Mouse (Mus musculus) kidney, adult 9 months (tissue): ENCODE data around the gene Slc27a4.

ENCODE experiments used
- DNase-seq: peaks from one replicate; pipeline ENCODE4 v3.0.0; 2022

Slc27a4 gene

DNA sequence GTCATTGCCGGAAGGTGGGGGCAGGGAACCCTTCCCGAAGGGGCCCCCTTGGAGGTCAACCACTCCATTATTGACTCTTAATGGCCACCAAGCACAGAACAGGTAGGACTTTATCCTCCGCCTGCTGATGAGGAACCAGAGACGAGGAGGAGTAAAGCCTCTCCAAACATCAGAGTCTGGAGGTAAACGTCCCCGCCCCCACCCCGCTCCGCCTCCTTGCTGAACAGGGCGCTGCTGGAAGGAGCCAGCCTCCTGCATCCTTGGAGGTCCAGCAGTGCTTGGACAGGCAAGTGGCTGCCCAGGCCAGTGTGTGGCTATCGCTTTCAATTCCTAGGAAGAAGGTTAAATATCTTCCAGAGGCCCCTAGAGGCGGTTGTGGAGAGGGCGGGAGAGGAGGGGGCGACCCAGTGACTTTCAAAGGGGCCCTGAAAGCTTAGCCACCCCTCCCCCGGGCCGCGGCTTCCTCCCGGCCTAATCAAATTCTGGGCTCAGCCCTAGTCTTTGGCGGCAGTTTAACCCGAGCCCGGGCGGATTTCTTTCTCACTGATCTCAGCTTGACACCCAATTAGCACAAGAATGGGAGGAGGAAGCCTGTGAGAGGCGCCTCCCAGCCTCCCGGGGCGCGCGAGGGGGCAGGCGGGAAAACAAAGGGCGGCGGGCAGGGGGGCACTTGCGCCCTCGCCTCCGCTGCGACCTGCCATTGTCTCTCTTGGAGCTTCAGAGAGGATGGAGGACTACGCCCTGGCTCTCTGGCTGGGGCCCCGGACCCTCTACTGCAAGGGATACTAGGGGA is 17.8 kb downstream of the Slc27a4 start, which contains the start of gene Urm1:
Gene Urm1 (plus strand): TSS at position 51 of the 793 bp plus-strand sequence.
- DNase-seq: peak; percentile 58

DNA sequence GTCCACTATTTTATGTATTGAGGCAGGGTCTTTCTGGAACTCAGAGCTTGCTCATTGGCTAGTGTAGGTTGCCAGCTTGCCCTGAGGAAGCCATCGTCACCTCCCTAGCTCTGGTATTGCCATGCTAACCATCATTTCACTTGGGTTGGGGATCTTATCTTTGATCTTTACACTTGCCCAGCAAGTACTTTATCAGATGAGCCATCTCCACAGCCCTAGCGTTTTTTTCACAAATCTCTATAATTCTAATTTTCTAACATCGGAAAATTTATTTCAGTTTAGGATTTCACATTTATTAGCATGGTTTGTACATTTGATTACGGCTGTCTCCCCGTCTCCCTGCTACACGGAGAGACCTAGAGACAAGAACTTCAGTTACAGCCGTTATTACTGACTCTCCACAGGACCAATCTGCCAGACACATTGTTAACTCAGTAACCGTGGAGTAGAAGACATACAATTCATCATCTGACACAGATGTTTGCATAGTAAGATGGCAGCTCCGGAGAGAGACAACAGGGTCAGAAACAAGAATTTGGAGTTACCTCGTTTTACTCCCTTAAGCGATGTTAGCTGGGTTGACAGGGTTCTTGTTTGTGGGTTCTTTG is 24.0 kb downstream of the Slc27a4 start:
- no peak for DNase-seq

DNA sequence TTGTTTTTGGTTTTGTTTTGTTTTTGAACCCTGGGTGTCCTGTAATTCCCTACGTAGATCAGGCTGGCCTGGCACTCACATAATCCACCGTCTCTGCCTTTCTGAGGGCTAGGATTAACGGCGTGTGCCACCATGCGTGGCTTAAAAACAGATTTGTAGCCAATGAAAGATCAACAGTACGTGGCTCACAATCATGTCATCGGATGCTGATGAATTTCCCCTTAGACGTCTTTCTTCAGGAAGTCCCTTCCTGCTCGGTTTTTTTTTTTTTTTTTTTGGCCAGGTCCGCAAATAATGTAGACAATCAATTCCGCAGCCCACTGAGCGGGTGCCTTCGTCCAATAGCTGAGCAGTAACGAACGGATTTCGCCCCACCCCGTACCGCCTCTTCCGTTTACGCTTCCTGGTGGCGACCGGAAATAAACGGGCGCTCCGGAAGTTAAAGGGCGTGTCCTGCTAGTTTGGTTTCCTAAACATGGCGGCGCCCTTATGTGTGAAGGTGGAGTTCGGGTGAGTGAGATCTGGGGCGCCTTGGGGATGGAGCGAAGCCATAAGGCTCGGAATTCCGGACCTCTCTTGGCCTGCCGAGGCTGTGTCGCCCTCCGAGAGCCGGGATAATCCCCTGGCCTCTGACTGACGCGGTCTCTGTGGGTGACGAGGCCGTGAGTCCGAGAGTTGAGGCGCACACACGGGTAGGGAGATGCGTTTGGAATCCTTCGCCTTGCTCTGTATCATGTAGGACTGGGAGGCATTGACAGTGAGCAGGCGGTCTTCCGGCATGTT is 24.7 kb downstream of the Slc27a4 start:
- peak; percentile 99 for DNase-seq

DNA sequence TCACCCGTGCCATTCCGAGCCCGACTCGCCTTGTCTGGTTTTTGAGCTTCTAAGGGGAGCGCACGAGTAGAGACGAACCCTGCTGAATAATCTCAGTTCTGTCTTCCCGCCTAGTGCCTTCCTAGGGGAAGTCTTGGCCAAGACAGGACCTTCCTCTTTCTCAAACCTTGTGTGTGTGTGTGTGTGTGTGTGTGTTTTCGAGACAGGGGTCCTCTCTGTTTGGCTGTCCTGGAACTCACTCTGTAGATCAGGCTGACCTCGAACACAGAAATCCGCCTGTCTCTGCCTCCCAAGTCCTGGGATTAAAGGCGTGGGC is 25.2 kb downstream of the Slc27a4 start:
- no peak for DNase-seq

DNA sequence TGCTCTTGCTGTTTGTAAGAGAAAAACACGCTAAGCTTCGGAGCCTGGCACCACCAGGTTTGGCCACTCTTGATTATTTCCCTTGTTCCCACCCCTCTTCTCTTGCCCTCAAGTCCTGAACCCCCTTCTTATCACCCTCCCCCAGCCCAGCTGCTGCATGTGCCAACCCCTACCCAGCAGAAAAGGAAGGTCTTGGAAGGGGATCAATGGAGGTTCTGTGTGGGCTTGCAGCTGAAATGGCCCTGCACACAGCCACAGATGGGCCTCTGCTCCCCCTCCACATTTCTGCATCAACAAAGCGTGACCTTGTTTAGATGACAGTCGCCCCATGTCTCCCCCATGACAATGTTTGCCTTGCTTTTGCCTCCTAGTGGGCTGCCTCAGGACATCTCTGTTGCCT is 28.7 kb downstream of the Slc27a4 start:
- DNase-seq: no peak

DNA sequence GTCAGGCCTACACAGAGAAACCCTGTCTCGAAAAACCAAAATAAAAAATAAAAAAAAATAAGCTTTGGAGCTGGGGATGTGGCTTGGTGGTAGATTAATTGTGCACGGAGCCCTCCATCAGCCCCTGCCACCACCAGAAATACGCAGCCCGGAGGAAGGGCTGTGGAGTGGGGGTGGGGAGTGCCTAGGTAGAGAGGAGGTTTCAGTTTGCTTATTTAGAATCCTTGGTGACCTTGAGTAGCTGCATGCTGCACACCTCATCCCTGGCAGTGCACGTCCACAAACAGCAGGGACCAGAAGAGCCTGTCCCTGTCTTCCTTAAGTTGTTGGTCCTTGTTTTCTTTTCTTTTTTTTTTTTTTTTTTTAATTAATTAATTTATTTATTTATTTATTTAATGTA is 31.4 kb downstream of the Slc27a4 start:
- DNase-seq: no peak

DNA sequence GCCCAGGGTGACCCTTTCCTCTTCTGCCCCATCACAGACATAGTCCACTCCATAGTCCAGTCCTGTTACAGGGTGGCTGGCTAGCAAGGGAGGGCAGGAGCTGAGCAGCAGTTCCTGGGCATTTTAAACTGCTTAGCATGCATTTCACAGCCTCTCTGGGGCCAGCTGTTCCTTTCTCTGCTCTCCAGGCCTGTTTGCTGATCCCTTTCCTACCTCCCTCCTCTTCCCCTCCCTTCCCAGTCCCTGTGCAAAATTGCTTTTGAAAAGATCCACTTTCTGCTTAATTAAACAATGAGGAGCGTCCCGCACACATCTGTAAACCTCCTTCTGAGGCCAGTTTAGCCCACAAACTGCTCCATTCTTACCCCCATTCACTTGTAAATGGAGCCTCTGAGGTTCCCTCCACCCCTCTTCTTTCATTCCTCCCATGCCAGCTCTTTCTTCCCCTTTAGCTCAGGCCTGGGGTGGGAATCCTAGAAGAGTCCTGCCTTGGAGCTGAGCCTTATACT is 33.0 kb downstream of the Slc27a4 start:
- peak; percentile 61 for DNase-seq

DNA sequence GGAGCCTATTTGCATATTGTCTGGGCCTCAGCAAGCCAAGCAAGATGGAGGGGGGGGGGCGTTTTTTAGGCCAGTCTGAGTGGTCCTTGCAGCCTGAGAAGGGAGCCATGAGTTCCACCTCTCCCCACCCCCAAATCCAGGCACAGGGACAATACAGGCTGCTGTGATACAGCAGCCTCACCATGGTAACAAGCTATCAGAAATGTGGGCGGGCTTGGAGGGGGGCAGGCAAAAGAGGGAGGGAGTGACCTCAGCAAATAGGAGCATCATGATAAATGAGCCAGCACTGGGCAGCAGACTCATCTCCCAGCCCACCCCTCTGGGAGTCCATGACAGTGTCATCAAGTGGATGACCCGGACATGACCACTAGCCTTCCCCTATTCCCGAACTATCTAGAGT is 37.0 kb downstream of the Slc27a4 start:
- no peak for DNase-seq

DNA sequence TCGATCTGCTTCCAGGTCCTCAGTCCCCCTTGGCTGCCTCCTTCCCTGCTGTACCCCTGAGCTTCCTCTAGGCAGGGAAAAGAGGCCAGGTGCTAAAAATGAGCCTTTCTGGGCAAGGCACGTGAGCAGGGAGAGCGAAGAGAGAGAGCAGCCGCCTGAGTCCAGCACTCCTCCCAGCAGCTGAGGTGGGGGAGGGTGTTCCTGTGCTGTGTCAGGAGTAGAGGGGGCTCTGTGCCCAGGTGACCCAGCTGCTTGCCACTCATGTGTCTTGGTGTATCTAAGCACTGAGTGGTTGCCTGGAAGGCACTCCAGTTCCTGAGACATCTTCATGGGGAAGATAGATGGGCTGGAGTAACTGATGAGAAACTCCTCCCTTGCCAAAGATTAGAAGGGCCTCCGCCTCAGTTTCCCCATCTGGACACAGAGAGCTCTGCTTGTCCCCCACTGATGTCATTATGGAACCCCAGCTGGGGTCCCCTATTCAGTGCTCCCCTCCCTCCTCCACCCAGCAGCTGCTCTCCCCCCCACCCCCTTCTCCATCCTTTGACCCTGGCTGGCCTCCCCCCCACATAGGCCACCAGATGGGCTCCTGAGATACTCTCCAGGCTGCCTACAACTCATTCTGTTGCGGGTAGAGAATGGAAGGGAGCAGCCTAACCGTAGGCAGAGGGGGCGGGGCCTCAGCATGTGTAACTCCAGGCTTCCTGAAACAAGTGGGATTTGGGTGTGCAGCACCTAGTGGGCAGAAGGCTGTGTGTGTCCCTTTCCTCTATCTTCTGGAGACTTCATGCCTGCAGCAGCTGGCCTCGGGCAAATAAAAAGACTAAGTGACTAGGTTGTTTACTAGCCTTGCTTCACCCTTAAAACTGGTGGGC is 41.0 kb downstream of the Slc27a4 start:
- DNase-seq: no peak

DNA sequence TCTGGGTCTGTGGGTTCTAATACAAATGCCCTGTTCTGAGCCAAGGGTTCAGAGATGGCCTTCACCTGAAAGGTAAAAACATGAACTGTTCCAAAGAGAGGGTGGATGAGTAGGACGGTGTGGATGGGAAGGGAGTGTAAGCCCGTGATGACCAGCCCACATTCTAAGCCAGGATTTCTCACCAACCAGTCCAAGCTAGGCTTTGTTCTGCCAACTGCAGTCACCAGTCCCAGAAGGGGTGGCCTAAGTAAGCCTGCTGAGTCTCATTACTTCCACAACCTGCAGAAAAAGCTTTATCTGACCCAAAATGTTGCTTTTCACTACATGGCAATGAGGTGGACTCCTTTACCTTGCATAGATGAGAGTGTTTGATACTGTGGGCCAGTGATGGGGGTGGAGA is 41.7 kb downstream of the Slc27a4 start:
- no peak for DNase-seq

DNA sequence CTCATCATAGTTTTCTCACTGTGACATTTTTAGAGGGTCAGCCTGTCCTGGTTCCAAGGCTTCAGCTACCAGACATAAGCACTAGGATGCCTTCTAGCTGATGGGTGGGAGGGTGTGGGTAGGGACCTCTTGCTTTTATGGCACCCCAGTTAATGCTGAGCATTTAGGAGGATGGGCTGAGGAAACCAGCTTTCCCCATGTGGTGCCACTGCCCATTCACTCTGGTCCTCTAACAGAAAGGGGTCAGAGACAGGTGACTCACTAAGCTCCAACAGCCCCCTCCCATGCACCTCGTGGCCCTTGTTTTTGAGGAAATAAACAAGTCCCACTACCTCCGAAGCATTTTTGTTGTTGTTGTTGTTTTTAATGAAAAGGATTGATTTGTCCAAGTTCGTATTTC is 42.2 kb downstream of the Slc27a4 start:
- no peak for DNase-seq

DNA sequence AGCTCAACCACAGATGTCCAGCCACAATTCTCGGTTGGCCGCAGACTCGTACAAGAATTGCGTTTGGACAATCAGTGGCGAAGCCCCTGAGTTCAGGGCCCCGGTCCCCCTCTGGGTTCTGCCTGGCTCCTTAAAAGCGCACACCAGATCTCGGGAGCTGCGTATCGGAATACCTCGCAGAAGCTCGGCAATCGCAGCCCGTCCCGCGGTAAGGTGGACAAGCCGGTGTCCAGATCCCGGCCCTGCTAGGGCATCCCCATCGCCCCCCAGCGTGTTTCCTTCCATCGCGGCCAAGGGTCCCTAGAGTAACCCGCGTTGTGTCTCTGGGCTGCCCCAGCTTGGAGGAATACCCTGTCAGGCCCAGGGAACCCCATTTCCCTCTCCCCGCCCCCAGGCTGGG is 43.2 kb downstream of the Slc27a4 start:
- DNase-seq: no peak

DNA sequence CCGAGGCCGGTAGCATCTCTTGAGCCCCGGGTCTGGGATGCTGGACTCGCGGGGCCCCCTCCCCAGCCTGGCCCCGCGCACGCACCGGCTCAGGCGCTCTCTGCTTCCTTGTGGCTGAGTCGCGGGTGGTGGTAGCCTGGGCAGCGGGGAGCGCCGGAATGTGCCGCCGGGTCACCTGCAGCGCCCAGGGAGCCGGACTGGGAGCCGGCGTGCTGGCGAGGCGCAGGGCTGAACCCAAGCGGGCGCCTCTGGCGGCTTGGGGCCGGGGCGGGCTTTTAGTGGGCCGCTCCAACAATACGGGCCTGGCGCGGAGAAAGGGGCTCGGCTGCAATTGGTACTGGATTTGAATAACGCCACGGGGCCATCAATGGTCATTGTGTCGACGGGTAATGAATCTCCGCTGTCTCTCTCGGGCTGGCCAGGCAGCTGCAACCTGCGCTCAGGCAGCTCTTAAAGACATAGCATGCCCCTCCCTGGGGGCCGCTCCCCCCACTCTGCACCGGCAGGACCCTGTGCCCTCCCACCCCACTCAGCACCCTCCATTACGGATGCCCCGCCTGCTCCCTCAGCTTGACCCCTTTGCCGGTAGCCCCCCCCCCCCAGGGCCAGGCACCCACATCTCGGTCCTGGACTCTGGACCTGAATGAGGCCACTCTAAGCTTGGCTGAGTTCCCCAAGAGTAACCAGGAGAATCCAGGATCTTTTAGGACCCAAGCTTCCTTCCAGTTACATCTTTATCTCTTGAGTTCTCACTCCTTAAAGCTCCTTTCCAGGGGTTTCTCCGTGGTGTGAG is 43.8 kb downstream of the Slc27a4 start:
- no peak for DNase-seq

DNA sequence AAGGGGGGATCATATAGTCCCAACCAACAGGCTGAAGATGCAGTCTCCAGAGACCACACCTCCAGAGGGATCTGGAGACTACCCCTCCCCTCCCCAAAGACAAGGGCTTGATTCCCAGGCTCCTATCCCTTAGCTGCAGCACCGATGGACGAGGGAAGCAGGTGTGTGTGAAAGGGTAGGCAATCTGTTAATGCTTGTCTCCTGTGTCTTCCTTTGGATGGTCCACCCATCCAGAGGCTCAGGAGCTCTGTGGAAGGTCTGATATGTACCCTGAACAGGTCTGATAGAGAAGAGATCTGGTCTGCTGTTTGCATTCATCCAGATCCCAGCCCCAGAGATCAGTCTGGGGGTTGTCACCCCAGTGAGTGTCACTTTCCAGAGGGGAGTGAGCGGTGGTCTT is 44.5 kb downstream of the Slc27a4 start:
- no peak for DNase-seq

DNA sequence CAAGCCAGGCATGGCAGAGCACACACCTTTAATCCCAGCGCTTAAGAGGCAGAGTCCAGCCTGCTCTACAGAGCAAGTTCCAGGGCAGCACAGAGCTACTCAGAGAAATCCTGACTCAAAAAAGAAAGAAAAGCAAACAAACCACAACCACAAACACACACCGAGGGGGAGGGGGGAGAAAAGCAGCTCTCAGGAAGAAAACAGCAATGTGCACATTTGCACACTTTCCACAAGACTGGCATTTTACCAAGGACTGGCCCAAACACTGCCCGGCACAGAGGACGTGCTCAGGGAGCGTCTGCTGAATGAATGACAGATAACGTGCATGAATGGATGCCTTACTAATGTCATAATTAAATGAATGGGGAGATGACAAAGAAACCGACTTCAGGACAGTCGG is 46.6 kb downstream of the Slc27a4 start:
- DNase-seq: no peak

DNA sequence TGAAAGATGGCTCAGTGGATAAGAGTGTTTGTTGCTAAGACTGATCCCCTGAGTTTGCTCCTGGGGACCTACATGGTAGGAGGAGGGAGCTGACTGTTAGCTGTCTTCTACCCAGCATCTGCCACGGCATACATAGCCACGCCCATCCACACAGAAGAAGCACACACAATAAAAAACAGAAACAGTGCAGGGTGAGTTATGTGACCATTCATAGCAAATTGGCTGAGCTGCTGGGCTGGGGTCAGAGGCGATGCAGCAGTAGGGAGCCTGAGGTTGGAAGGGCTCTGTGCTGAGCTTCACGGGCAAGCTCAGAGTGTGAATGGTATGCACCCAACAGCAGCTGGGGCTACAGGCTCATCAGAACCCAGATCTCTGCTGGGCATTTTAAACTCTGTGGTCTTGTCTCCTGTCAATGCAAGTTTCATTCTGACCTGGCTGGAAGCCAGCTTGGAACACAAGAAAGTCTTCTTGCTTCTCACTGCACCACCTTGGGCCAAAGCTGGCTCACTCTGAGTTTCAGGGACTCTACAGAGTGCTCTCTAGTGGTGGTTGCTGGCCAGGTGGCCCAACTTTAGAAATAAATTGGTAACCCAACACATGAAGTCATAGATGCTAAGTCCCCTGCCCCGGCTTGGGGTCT is 47.5 kb downstream of the Slc27a4 start:
- no peak for DNase-seq

DNA sequence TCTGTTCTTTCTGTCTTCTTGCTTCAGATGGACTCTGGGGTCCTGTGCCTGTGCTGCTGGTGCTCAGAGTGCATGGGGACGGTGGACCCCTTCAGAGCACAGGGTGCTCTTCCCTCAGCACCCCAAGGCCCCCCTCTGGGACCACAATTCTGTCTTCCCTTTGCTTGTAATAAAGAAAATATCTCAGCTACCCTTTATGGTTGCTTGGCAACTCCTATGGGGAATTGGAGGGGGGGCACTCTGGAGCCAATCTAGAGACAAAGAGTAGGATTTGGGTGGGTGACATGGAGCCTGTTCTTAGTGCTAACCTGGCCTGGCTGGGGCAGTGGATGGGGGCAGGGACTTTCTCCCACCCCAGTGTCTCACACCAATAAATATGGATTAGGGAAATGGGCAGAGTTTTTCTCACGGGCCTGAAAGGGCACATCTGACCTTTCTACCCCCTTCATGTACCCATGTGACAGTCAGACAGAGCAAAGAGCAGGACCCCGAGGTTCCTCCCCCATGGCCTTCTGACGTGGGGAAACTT is 50.6 kb downstream of the Slc27a4 start:
- no peak for DNase-seq

DNA sequence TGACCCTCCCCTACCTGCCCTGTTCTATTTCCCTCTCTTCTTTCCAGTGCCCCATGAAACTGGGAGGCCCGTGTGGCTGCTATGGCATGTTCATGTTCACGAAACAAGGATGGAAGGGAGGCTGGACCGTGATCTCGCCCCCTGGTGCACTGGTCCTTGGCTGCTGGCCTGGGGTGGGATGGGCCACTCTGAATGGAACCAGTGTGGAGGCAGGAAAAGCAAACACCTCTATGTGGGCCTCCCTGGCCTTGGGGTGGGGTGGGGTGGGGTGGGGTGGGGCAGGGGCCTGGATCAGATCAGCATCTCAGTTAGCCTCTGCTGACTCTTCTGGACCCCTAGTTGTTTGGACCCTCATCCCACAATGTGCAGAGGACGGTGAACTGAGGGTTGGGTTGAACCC is 51.3 kb downstream of the Slc27a4 start:
- DNase-seq: no peak

DNA sequence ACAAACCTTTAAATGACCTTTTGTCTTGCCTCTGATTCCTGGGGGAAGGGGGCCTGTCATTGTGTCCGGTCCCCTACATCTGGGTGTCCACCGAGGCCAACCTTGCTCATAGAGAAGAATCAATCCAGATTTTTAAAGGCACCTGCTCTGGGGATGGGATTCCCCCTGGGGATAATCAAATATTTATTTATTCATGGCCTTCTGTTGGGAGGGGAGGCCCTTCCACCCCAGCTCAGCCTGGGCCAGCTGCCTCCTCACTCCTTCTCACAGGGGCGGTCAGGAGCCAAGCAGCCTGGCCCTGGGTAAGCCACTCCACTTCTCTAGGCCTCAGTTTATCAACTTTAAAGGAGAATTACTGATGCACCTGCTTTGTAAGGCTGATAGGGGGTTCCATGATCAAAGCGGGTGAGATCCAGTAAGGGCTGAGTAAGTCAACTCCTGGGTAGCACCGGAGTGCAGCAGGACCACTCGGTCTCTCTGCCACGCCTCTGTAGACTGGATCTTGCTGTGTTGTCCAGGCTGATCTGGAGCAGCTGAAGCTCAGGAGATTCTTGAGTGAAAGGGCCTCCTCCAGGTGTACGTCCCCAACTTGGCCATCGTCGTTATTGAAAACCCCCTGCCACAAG is 53.3 kb downstream of the Slc27a4 start:
- no peak for DNase-seq

DNA sequence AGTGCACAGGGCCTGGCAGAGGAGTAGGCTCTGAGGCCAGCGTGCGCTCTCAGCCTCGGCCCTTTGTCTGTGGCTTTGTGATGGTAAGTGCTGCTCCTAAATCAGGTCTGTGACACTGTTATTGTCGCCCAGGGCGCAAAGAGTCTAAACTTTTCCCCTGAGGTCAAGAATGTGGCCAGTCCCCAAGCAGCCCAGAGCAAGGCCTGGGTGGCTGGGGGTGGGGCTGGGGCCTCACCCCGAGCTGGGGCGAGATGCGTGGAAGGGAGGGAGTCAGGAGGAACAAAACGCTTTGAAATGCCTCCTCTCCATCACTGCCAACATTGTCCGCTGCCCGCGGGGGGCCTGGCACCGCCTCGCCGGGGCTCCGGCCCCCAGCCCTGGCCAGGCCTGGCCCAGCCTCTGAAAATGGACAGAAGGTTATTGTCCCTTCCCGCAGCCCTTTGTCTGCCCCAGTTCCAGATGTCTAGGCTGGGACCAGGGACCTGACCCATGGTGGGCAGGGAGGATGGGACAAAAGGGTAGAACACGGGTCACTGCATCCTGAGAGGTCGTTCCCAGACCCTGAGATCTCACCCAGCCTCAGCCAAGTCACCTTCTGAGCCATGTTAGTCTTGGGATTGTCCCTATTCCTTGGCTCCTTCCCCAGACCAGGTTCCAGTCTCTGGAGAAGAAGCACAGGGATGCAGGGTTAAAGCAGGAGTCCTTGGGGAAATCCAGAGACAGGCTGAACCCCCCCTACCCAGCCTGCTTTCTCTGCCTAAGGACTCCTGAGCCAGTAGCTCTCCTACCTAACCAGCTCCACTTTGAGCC is 54.2 kb downstream of the Slc27a4 start:
- DNase-seq: no peak
